Mouse (Mus musculus): ENCODE results near the gene Tesmin. TPM values are rescaled to one million over a fixed set of nuclear protein-coding genes. Genes with fewer than 3 reads are reported as not detected.
A peak's percentile ranks its signal among the peaks of the same experiment; 100 is the strongest.

The Tesmin gene
- total RNA-seq, 2 experiments from 2014 or later: 0.18 to 0.52 TPM

DNA sequence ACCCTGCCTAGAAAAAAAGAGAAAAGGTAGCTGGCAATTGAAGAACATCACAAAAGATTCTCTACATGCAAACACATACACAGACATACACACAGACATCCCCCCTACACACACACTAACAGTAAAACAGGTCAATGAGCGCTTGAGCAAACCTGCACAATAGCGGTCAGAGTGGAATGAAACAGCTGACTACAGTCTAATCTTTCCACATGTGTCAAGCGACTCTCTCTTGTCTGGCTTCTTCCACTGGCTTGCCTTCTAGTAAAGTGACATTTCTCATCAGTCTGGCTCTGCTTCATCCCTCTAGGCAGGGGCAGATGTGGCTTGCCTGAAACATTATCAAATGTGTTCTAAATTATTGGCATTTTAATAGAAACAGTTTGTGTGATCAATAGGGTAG is 5.6 kb downstream of the Tesmin start:
- no peak for DNase-seq

DNA sequence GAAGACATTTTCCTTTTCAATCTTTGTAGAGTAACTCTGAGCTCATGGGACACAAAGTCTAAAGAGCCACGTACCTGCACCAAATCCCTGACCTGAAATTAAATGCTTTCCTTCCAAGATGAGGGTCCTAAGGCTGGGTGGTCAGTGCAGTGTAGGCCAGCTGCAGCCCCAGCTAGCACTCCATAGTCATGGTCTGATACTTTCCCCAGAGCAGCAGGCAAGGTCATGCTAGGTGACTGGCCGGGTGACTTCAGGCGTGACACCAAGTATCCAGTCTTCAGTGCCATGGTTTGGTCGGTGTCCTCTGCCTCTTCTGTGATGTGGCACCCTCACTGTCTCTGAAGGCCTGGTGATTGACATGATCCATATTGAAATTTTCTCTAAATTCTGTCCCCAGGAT is 11.4 kb downstream of the Tesmin start:
- no peak for DNase-seq

DNA sequence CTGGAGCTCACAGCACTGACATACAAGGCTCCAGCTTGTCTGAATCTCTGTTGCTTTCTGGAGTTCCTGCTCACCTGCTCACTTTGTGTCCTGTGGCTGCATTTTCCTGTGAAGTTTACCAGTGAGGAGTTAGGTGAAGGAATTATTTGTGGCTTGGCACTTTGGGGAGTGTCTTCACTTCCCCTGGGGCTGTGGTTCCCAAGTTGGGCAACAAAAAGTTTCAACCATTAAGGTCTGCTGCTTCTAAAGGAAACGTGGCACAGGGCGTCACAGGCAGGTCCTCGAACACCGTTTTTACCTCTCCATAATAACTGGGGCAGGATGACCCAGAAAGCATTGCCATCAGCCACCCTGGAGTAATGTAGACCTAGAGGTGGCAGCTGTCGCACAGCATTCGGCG is 12.8 kb downstream of the Tesmin start:
- DNase-seq: no peak

DNA sequence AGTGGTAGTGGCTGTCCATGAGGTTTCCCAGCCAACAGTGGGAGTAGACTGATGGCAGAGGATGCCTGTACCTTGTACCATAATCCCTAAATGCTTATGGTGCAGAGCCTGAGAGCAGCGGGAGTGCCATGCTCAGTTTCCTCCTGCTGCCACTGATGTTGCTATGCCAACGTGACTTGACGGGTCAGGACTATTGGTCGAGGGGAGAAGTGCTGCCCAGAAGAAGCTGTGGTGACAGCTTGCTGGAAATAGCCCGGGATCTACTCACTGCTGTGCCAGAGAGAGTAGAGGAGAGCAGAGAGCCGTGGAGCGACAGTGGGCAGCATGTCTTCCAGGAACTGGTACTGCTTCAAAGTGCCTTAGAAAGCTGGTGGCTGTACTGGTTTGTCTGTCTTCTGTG is 13.3 kb downstream of the Tesmin start:
- no peak for DNase-seq

DNA sequence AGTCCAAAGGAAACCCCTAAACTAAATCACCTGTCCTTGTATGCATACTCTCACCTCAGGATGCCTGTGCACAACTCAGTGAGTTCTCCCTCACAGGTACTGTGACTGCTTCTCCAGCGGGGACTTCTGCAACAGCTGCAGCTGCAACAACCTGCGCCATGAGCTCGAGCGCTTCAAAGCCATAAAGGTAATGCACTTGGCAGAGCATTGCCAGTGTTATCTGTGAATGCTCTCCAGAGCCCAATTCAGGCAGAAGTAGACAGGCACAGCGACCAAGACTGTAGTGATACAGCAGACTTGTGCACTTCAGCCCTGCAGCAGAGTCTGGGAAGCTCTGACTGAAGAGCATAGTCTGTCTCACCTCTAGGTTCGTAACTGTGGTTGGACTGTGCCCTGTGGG is 13.7 kb downstream of the Tesmin start:
- no peak for DNase-seq

DNA sequence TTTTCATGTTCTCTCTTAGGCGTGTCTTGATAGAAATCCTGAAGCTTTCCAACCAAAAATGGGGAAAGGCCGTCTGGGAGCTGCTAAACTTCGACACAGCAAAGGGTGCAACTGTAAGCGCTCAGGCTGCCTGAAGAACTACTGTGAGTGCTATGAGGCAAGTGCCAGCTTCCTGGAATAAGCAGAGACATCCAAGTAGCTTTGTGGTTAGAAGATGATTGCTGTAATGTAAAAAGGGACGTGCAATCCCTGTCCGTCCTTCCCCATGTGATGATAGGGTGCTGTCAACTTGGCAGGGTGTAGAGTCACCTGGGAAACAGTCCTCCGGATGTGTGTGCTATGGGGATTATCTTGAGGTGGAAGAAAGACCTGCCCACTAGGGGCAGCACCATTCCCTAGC is 15.4 kb downstream of the Tesmin start:
- no peak for DNase-seq

DNA sequence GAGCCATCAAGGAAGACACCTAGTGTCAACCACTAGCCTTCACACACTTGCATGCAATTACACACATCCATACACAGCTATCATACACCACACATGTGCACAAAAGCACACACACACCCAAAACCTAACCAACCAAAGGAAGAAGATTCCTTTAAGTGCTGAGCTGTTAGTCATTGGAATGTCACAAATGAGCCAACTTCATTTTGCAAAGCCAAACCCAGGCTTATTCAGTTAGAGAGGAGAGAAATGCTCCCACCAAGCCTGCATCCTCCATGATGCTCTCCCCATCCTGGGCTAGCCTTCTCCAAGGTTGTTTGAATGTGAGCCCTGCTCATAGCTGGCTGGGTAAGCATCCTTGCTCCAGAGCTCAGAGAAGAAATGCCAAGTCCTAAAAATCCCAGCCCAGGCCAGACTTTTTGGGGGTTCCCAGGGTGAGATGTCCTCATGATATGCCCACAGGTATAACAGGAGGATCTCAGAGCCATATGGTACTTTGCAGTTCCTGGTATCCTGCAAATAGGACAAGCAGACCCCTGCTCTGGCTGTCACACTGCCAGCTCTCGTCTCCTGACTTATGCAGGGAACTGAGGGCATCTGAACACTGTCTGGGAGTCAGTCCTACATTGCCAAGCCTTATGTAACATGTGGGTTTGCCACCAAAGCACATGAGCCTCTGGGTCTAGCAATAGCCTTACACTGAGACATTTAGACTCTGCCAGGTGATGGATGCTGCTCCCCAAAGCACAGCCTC is 17.0 kb downstream of the Tesmin start:
- DNase-seq: no peak

DNA sequence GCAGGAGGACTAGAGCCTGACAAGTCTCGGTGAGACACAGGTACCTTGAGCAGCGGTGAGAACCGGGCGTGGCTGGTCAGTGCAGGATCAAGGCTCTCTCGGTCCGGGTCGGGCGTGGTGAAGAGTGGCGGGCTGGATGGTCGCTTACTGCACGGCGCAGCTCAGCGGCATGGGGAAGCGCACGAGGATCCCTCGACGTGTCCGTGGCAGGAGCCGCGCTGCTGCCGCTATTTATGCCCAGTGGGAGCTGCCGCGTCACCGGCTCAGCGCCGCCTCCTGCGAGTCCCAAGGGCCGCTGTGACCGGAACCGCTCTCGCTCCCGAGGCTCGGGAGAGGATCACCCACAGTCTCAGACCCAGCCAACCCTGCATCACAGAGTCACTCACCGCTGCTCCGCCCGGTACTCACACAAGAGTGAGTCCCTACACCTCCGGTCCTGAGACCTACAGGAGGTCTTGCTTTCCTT is 25.6 kb downstream of the Tesmin start, which contains the start of gene Gal:
TSS of gene Gal (minus strand) at position 277 of the 466 bp plus-strand sequence.
- DNase-seq: no peak

DNA sequence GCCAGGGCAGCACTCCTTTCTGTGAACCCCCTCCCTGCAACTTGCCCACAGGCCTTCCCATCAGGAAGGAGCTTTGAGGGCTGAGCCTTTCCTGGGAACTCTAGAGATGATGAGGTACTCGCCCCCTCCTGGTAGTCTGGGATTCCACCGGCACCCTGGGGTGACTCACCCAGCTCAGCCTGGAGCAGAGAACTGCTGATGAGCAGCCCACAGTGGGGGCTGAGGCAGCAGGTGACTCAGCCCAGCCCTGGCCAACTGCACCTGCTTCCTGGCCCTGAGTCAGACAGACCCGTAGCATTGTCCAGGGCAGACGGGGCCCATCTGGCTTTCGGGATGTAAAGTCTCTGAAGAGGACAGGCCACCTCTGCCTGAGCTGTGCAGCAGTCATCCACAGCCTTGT is 30.6 kb downstream of the Tesmin start:
- no peak for DNase-seq

DNA sequence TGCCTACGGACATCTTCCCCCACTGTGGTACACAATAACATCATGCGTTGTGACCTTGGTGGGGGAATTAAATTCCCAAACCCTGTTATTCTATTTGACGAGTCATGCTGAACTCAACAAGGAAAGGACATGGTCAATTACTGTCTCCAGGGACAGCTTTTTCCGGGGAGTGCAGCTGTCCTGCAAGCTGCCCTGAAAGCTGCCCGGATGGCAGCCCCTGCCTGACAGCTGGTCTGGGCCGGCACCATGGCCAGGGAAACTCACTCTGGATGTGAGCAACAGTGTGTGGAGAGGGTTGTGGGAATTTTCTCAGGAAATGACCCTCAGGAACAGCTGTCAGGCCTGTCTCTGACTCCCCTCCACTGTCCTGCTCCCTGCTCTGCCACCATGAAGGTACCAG is 33.8 kb downstream of the Tesmin start:
- no peak for DNase-seq

DNA sequence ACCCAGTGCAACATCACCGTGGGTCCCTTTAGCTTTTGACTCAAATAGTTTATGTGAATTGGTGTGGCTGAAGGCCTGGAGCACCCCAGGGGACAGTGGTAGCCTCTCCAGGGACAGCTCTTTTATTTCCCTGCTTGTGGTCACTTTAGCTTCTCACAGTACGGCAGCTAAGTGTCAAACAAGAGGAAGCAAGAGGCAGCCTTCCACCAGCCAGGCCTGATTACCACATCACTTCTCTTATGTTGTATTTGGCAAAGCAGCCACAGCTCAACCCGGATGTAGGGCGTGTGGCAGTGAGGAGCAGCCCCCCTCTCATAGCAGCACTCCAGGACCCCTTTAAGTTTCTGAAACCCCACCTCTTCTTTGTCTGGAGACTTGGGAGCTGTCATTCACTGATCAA is 34.3 kb downstream of the Tesmin start:
- DNase-seq: no peak

DNA sequence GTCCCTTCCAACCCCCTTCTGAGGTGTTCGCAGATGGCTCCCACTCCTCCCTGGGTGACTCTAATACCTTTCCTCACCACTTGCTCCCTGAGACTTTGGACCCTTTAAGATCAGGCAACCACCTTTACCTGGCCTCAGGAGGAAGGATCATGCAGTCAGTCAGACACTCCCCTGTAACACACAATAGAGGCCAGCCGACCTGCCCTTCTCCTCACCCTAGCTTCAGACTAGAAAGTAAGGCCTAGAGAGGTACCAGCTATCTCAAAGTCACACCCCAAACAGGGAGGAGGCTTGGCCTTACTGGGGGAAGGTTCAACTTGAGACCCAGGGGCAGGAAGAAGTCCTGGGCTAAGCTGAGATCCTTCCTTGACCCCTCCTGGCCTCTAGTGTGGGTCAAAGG is 35.6 kb downstream of the Tesmin start:
- no peak for DNase-seq

DNA sequence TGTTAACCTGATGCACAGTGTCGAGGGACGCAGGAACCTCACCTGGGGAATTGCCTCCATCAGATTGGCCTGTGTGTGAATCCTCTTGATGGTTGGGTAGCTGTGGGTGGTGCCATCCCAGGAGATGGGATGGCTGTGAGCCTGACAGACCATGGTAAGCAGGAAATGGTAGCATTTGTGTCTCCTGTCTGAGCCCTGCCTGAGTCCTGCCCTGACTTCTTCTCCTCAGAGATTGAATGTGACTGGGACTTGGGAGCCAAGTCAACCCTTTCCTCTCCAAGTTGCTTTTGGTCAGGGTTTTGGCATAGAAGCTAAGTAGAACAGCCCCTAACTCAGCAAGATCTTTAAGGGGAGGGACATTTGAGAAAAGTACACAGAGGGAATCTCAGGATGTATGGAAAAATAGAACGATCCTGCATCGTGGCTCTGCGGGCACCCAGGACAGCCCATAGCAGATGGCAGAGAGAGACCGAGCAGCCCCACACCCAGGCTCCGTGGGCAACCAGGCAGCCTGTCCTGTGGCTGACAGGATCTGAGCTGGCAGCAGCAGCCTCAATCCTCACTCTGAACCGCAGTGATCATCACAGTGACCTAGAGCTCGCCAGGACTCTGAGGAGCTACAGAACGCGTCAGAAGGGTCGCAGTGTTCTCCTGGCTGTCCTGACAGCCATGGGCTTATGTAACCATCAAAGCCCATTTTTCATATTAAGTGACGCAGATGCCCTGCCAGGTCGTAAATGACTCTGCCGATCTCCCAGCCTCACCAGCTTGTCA is 39.6 kb downstream of the Tesmin start:
- DNase-seq: peak in 1 of 2 experiments; percentile 6

DNA sequence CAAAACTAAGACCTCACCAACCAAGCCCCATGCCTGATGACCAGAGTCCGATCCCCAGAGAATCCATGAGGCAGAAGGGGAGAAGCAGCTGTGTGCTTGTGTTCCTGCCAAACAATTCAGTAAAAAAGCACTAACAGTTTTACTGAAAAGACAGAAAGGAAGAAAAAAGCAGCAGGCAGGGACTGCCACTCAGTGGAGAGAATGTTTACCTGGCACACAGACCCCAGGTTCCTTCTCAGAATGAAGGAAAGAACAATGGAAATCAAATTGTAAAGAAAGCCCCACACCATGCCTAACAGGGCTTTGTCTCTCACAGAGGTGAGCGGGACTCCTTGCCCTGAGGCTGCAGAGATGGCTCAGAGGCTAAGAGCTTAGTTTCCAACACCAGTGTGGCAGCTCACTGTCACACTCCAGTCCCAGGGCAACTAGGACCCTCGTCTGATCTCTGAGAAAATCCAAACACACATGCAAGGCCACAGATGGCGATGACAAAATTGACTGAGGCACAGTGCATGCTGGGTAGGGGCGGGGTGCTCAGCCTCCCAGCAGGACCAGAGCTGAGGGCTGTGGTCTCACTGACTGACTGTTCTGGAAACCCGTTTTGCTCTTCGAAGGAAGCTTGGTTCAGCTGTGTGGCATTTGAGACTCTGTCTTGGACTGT is 40.6 kb downstream of the Tesmin start:
- no peak for DNase-seq

DNA sequence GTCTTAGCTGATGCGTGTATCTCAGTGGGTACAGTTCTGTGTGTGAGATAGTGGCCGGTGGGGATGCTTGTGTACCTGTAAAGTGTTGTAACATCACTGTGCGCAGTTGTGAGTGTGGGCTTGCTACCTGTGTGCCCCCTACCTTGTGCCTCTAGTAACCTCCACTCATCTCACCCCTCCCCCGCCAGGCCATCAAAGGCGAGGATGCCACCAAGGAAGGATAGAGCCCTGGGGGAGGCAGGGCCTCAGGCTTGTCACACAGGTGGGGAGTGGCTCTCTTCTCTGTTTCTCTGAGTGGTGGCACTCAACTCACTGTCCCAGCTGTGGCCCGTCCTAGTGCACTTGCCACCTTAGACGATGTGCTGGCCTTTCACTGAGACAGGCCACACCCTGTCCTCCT is 42.4 kb downstream of the Tesmin start:
- DNase-seq: no peak

DNA sequence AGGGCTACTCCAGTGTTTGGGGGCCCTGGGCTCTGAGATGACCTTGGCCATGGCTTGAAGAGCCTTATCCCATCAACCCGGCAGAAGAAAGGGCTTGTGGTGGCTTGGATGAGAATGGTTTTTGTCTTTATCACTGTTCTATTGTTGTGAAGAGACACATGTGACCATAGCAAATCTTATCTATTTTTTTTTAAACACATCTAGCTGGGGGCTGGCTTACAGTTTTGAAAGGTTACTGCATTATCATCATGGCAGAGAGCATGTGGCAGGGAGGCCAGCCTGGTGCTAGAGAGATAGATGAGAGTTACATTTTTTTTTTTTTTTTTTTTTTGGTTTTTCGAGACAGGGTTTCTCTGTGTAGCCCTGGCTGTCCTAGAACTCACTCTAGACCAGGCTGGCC is 43.3 kb downstream of the Tesmin start:
- no peak for DNase-seq

DNA sequence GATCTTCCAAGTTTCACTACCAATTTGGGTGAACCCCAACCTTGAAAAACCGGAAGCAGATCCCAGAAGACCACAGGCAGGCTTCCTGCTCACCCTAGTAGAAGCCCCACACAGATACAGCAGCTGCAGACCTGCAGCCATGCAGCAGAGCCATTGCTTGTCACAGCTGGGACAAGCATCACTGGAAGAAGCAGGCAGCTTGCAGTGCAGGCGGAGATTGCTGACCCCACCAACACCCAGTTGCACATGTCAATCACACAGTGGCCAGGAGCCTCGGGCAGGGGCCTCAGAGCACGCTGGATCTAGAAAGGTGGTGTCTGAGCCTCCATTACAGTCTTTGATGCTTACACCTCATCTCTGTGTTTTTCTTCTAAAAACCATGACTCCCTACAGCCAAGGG is 45.5 kb downstream of the Tesmin start:
- DNase-seq: no peak

DNA sequence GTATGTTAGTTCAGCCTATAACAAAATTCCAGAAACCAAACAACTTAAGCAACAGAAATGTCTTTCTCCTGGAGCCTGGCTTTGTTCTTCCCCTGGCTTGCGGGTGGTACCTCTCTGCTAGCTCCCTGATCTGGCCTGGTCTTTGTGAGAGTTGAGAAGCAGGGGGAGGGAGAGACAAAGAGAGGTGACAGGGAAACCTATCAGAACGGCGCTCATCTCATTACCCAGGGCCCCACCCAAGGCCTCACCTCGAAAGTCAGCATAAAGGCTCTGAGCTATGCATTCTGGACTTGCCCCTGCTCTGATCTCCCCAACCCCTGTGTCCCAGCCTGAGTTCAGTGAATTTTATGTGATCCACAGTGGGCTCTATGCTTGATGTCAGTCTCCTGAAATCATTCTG is 46.0 kb downstream of the Tesmin start:
- DNase-seq: no peak

DNA sequence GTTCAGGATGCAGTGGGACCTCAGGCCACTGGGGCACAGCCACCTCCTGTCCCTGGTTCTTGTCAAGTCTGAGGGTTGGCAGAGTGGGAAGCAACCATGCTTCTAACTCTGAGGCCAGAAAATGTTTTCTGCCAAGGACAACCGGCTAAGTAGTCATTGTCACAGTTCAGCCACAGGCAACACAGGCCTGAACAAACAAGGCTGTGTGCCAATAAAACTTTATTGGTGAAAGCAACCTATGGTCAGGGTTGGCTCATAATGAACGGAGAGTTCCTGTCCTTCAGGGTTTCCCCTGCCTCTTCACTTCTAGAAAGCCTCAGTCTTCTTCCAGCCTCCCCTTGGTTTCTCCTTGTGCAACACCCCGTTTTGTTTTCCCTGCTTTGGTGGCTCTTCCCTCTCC is 47.2 kb downstream of the Tesmin start:
- no peak for DNase-seq

DNA sequence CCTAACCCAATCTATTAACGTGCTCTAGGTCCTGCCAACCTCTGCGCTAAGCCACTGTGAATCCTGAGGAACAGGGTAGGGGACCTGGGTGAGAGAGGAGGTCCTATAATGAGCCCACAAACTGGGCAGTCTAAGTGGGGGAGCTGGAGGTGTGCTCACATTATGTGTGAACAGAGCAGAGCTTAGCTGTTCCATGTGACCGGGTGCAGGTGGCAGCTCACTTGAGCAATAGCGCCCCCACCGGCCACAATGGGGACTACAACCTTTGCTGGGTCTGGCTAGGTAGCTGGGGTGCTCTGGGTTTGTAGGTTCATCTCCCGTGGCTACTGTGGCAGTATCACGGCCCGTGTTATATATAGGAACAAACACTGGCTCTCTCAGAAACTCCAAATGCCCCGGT is 48.2 kb downstream of the Tesmin start:
- DNase-seq: no peak

DNA sequence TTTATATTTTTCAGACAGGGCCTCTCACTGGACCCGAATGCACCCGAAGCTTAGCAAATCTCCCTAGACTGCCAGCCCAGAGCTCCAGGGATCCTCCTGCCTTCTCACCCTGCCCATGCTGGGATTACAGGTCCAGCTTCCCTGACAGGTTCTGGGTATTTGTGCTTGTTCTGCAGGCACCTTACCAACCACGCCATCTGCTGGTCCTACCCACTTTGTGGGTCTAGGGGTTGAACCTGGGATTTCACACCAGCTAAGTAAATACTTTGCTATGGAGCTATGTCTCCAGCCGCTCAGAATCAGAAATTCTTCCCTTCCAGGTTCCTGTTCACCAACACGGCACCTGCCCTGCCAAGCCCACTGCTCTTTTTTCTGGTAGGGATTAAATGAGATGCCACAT is 49.3 kb downstream of the Tesmin start:
- DNase-seq: no peak

DNA sequence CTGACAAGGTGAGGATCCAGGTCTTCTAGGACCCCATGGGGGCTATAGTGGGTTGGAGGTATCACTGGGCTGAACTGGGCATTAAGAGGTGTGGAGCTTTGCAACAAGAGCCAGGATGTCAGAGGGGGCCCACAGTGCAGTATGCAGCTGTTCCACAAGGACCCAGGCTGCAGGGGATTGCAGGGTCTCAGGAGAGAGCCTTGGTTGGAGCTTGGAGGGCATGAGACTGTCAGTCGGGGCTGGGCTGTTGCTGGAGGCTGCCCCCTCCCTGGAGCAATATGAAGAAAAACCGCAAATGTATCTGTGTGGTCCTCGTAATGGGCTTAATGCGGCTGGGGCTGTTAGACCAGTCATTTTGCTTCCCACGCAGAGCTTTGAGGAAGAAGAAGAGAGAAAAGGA is 52.0 kb downstream of the Tesmin start:
- no peak for DNase-seq

DNA sequence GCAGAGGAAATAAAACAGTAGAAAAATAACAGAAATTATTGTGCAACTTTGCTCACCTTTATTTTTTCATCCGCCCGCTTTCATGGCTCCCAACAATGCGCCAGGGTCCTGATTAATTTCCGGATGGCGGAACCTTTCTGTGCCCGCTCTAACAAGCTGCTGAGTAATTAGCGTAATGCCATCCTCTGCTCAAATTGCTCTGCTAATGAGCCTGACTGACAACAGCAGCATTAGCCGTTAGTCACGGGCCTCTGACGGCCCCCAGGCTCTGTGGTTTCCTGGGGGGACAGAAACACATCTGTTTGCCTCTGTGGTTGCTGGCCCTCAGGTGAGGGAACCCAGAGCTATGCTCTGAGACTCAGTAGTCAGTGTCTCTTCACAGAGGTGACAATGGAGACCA is 52.4 kb downstream of the Tesmin start:
- DNase-seq: no peak

DNA sequence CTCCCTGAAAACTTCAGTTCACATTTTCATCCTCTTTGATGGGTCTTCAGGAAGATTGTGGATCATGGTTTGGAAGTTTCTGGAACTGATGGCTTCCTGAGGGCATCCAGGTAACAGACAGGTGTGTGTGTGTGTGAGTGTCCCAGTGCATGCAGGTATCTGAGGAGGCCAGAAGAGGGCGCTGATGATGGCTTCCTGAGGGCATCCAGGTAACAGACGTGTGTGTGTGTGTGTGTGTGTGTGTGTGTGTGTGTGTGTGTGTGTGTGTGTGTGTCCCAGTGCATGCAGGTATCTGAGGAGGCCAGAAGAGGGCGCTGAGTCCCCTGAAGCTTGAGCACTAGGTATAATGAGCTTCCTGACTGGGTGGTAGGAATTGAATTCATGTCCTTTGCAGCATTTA is 58.7 kb downstream of the Tesmin start:
- DNase-seq: no peak
